Mouse (Mus musculus) neural tube, embryonic 11.5 days (tissue): ENCODE results near the gene Piwil4. TPM values are rescaled to one million over a fixed set of nuclear protein-coding genes. Genes with fewer than 3 reads are reported as not detected.
"Not testable (repeated sequence)": the region's sequence is repeated elsewhere in the genome, so short reads cannot be mapped to it uniquely, and the experiment has no call there.

Source experiments
- ATAC-seq: fragments of 200-750 bp; cut with Nextera tagmentation; 2 replicates; pipeline ENCODE4 v1.8.0; 2017; ENCODE audit warnings: moderate number of reproducible peaks, mild to moderate bottlenecking, moderate TSS enrichment, moderate library complexity; ENCODE audit not compliant: insufficient read depth, low FRiP score, low TSS enrichment
- DNase-seq: peaks from one replicate; pipeline ENCODE4 v3.0.0-alpha.2; 2015; ENCODE audit warnings: low spot score
- H3K27ac ChIP-seq: fragments of 300-500 bp; sonication (generic); 2 replicates; pipeline ENCODE4 v1.5.1; 2014; ENCODE audit warnings: low read depth, mild to moderate bottlenecking, low read length
- H3K27me3 ChIP-seq: fragments of 300-500 bp; sonication (generic); 2 replicates; pipeline ENCODE4 v1.6.1; 2014; ENCODE audit warnings: mild to moderate bottlenecking, low read length, mixed read lengths; ENCODE audit not compliant: control insufficient read depth, insufficient read depth
- H3K36me3 ChIP-seq: fragments of 300-500 bp; sonication (generic); 2 replicates; pipeline ENCODE4 v1.6.1; 2014; ENCODE audit warnings: mild to moderate bottlenecking, low read length, moderate library complexity, mixed read lengths; ENCODE audit not compliant: control insufficient read depth, insufficient read depth
- H3K4me1 ChIP-seq: fragments of 300-500 bp; sonication (generic); 2 replicates; pipeline ENCODE4 v1.6.1; 2014; ENCODE audit warnings: low read length, mixed read lengths; ENCODE audit not compliant: control insufficient read depth, insufficient read depth
- H3K4me2 ChIP-seq: fragments of 300-500 bp; sonication (generic); 2 replicates; pipeline ENCODE4 v1.6.1; 2014; ENCODE audit warnings: low read depth, mild to moderate bottlenecking, moderate library complexity
- H3K4me3 ChIP-seq: fragments of 300-500 bp; sonication (generic); 2 replicates; pipeline ENCODE4 v1.5.1; 2014; ENCODE audit warnings: low read depth, low read length
- H3K9ac ChIP-seq: fragments of 300-500 bp; sonication (generic); 2 replicates; pipeline ENCODE4 v1.6.1; 2014; ENCODE audit warnings: mild to moderate bottlenecking, low read length
- H3K9me3 ChIP-seq: fragments of 300-500 bp; sonication (generic); 2 replicates; pipeline ENCODE4 v1.6.1; 2016; ENCODE audit warnings: low read length; ENCODE audit not compliant: control insufficient read depth
- WGBS: fragments of 180-500 bp; shearing (Covaris S2); extraction: QIAGEN DNeasy Blood & Tissue Kit; methylation state at CpG from one replicate; pipeline ENCODE4 v1.1.7; 2014; 5-methylcytosine and 5-hydroxymethylcytosine counted together
- polyA plus RNA-seq: library from polyadenylated mRNA; unstranded; fragments of >200 nt; fragmentation: Nextera tagmentation; extraction: Ambion mirVana; gene quantifications from 2 replicates; pipeline ENCODE4 v1.2.1, GENCODE M21; 2014

The Piwil4 gene
- polyA plus RNA-seq, 1 experiment from 2014 or later, result 0.85 TPM

GRCm38 (mm10) chr9:14717689-14718331, 22.7 kb downstream of the Piwil4 start:
- ATAC-seq (no peak), DNase-seq (no peak)
- Histone ChIP-seq H3K4me3 (no peak overlapping the region), H3K27ac (no peak overlapping the region), H3K9me3 (no peaks in the 10 kb centered on the region), H3K27me3 (no peaks in the 10 kb centered on the region), H3K36me3 (no peaks in the 10 kb centered on the region), H3K4me1 (no peaks in the 10 kb centered on the region), H3K4me2 (no peak overlapping the region), H3K9ac (no peak overlapping the region)
- 72% methylated on average over 14 of the region's 14 CpGs for WGBS

GRCm38 (mm10) chr9:14715258-14715657, 25.3 kb downstream of the Piwil4 start:
- no peak for DNase-seq
- peak; percentile 79 for ATAC-seq

GRCm38 (mm10) chr9:14710910-14711309, 29.6 kb downstream of the Piwil4 start:
- ATAC-seq (no peak), DNase-seq (no peak)
- Histone ChIP-seq H3K4me2 (no peak overlapping the region), H3K9ac (no peak overlapping the region), H3K36me3 (no peaks in the 10 kb centered on the region), H3K9me3 (no peaks in the 10 kb centered on the region), H3K27me3 (no peaks in the 10 kb centered on the region), H3K27ac (no peak overlapping the region), H3K4me1 (no peaks in the 10 kb centered on the region; the same call in 1 of the 2 replicates), H3K4me3 (no peak overlapping the region)
- WGBS, result 89% methylated on average over 3 of the region's 3 CpGs

More at GRCm38 (mm10) chr9:14715258-14715657, 25.3 kb downstream of the Piwil4 start:
- Histone ChIP-seq H3K36me3 (no peaks in the 10 kb centered on the region), H3K9me3 (no peaks in the 10 kb centered on the region), H3K27ac (no peak overlapping the region), H3K9ac (no peak overlapping the region), H3K4me3 (no peak overlapping the region), H3K4me2 (no peak overlapping the region), H3K4me1 (no peaks in the 10 kb centered on the region), H3K27me3 (no peaks in the 10 kb centered on the region)
- WGBS, result 79% methylated on average over 15 of the region's 15 CpGs

- Histone ChIP-seq H3K4me1 (no peaks in the 10 kb centered on the region; the same call in 1 of the 2 replicates), H3K4me2 (no peak overlapping the region), H3K9ac (no peak overlapping the region), H3K27ac (no peak overlapping the region), H3K4me3 (no peak overlapping the region), H3K36me3 (no peaks in the 10 kb centered on the region), H3K9me3 (no peaks in the 10 kb centered on the region), H3K27me3 (no peaks in the 10 kb centered on the region)
- WGBS, result 72% methylated on average over 13 of the region's 13 CpGs
- no peak for ATAC-seq
- no peak for DNase-seq
These were observed 35.0 kb downstream of the Piwil4 start for GRCm38 (mm10) chr9:14705321-14706162.

GRCm38 (mm10) chr9:14700795-14701194, 39.7 kb downstream of the Piwil4 start:
- not testable (repeated sequence) for H3K27ac ChIP-seq, H3K4me3 ChIP-seq, DNase-seq, H3K36me3 ChIP-seq, H3K27me3 ChIP-seq, ATAC-seq, H3K9ac ChIP-seq, H3K4me1 ChIP-seq, H3K9me3 ChIP-seq, H3K4me2 ChIP-seq
- 92% methylated on average over 1 of the region's 1 CpGs for WGBS

- Histone ChIP-seq H3K27ac (no peak overlapping the region), H3K36me3 (no peaks in the 10 kb centered on the region), H3K9ac (no peak overlapping the region), H3K4me3 (no peak overlapping the region), H3K9me3 (no peaks in the 10 kb centered on the region), H3K4me1 (no peaks in the 10 kb centered on the region), H3K27me3 (no peaks in the 10 kb centered on the region), H3K4me2 (no peak overlapping the region)
- no peak for DNase-seq
- ATAC-seq, result no peak
- WGBS, result 49% methylated on average over 7 of the region's 7 CpGs
These were observed 41.3 kb downstream of the Piwil4 start for GRCm38 (mm10) chr9:14699288-14699640.

- Histone ChIP-seq H3K27me3 (no peaks in the 10 kb centered on the region), H3K27ac (no peak overlapping the region), H3K4me3 (no peak overlapping the region), H3K4me2 (no peak overlapping the region), H3K9me3 (no peaks in the 10 kb centered on the region), H3K9ac (no peak overlapping the region), H3K36me3 (no peaks in the 10 kb centered on the region), H3K4me1 (no peaks in the 10 kb centered on the region)
- DNase-seq, result peak; percentile 89
- WGBS, result 47% methylated on average over 12 of the region's 12 CpGs
- ATAC-seq, result peak; percentile 80
These were observed 41.8 kb downstream of the Piwil4 start for GRCm38 (mm10) chr9:14698582-14699287.

GRCm38 (mm10) chr9:14697903-14698302, 42.6 kb downstream of the Piwil4 start:
- DNase-seq (no peak), ATAC-seq (no peak)
- no peak overlapping the region for H3K4me3 ChIP-seq
- H3K4me1 ChIP-seq, result no peaks in the 10 kb centered on the region
- no peaks in the 10 kb centered on the region for H3K27me3 ChIP-seq
- no peak overlapping the region for H3K4me2 ChIP-seq
- H3K9ac ChIP-seq, result no peak overlapping the region
- WGBS, result 68% methylated on average over 4 of the region's 4 CpGs
- H3K27ac ChIP-seq, result no peak overlapping the region
- no peaks in the 10 kb centered on the region for H3K9me3 ChIP-seq
- H3K36me3 ChIP-seq, result no peaks in the 10 kb centered on the region
